Mouse (Mus musculus): ENCODE measurements around the gene Cd68.
"Not testable (repeated sequence)": the region's sequence is repeated elsewhere in the genome, so short reads cannot be mapped to it uniquely, and the experiment has no call there.

The Cd68 gene
- long read RNA-seq, experiment 1, transcript Cd68-201 (6 exons, 1,230 nt): major isoform, 35 of 46 reads
- long read RNA-seq, experiment 1, partial matches to known transcripts: 9 of 46 reads
- long read RNA-seq, experiment 1, other reads (novel, unspliced or antisense): 1 of 46 reads
- long read RNA-seq, experiment 2, transcript Cd68-201 (6 exons, 1,230 nt): major isoform, 49 of 53 reads
- long read RNA-seq, experiment 2, partial matches to known transcripts: 3 of 53 reads
- long read RNA-seq, experiment 2, other reads (novel, unspliced or antisense): 0 of 53 reads

GRCm38 (mm10) chr11:69665961-69666664 is at the start of gene Cd68:
TSS of gene Cd68 (minus strand) at chr11:69666153.
- intact Hi-C loops (cut with DNase I): no loop called here

GRCm38 (mm10) chr11:69715482-69715881 is 49.5 kb upstream of the Cd68 start:
- intact Hi-C loops (cut with DNase I): loop anchor here (2.0 kb wide), 1 partner anchor 33 kb away; the partner anchor contains the start of gene Senp3

- intact Hi-C loops (cut with DNase I): loop anchor here (2.0 kb wide), 1 partner anchor 32 kb away; the partner anchor contains the start of gene Senp3
Observed at GRCm38 (mm10) chr11:69714636-69715329, 48.8 kb upstream of the Cd68 start.

GRCm38 (mm10) chr11:69712954-69713672 is 47.2 kb upstream of the Cd68 start:
- intact Hi-C loops (cut with DNase I): no loop called here

GRCm38 (mm10) chr11:69711082-69711481 is 45.1 kb upstream of the Cd68 start:
- intact Hi-C loops (cut with DNase I): no loop called here

- intact Hi-C loops (cut with DNase I): no loop called here
Observed at GRCm38 (mm10) chr11:69710470-69710869, 44.5 kb upstream of the Cd68 start.

GRCm38 (mm10) chr11:69709554-69710446 is 43.8 kb upstream of the Cd68 start:
- intact Hi-C loops (cut with DNase I): no loop called here

- intact Hi-C loops (cut with DNase I): no loop called here
Observed at GRCm38 (mm10) chr11:69708614-69709265, 42.8 kb upstream of the Cd68 start.

- intact Hi-C loops (cut with DNase I): no loop called here
Observed at GRCm38 (mm10) chr11:69707873-69708381, 42.0 kb upstream of the Cd68 start.

GRCm38 (mm10) chr11:69707480-69707847 is 41.5 kb upstream of the Cd68 start:
- intact Hi-C loops (cut with DNase I): no loop called here

GRCm38 (mm10) chr11:69706775-69707479 is 41.0 kb upstream of the Cd68 start:
- intact Hi-C loops (cut with DNase I): no loop called here

- intact Hi-C loops (cut with DNase I): no loop called here
Observed at GRCm38 (mm10) chr11:69704613-69705010, 38.7 kb upstream of the Cd68 start.

GRCm38 (mm10) chr11:69703814-69704612 is 38.1 kb upstream of the Cd68 start:
- intact Hi-C loops (cut with DNase I): no loop called here

GRCm38 (mm10) chr11:69703381-69703780 is 37.4 kb upstream of the Cd68 start:
- intact Hi-C loops (cut with DNase I): not testable (repeated sequence)

GRCm38 (mm10) chr11:69702886-69703285 is 36.9 kb upstream of the Cd68 start:
- intact Hi-C loops (cut with DNase I): not testable (repeated sequence)

- intact Hi-C loops (cut with DNase I): no loop called here
Observed at GRCm38 (mm10) chr11:69699595-69699994, 33.6 kb upstream of the Cd68 start.

GRCm38 (mm10) chr11:69698574-69698973 is 32.6 kb upstream of the Cd68 start:
- intact Hi-C loops (cut with DNase I): no loop called here

- intact Hi-C loops (cut with DNase I): no loop called here
Observed at GRCm38 (mm10) chr11:69697396-69697795, 31.4 kb upstream of the Cd68 start.

Data from adrenal gland (tissue).